Mouse (Mus musculus) ovary, postnatal 36 days (tissue): Measurements from ENCODE around the gene Fignl1.

Experiments
- DNase-seq: peaks from one replicate; pipeline ENCODE4 v3.0.0; 2022; ENCODE audit warnings: low spot score, mixed read lengths

Gene Fignl1

DNA sequence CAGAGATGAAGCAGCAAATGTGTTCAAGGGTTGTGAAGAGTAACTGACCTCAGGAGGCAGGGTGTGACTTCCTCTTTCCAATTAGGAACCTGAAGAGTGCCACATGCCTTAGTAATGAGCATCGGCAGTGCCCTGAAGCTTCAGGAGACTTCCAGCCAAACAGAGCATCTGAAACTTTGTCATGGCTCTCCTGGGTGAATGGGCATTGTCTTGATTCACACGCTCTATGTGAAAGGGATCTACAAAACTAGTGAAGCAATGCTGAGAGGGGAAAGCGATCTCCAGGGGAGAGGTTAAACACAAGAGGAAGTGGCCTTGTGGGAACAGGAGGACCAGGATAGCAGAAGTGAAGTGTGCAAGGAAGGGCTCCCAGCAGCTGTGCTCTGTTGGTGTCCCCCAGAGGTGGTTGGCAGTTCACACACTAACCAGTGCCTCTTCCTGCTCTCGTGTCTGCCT, 45.5 kb downstream of the Fignl1 start:
- DNase-seq = no peak

DNA sequence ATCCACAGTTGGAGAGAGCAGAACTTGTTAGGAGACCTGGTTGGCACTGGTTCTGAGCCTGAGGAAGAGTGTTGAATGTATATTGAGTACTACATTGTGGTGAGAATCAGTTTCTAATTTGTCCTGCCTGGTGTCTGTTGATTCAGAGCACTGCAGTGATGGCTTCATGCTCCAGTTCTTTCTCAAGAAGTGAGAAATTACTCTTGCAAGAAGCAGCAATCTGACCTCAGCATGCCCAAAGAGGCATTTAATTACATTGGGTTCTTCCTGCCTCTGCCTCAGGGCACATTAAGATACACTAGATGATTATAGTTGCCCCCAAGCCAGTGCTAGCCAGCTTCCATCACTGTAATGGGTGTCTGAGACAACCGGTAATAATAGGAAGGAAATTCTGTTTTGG, 49.9 kb downstream of the Fignl1 start:
- no peak for DNase-seq

GRCm38 (mm10) chr11:11758121-11758520, 50.6 kb downstream of the Fignl1 start:
- no peak for DNase-seq

GRCm38 (mm10) chr11:11752859-11753258, 55.9 kb downstream of the Fignl1 start:
- DNase-seq = no peak

DNA sequence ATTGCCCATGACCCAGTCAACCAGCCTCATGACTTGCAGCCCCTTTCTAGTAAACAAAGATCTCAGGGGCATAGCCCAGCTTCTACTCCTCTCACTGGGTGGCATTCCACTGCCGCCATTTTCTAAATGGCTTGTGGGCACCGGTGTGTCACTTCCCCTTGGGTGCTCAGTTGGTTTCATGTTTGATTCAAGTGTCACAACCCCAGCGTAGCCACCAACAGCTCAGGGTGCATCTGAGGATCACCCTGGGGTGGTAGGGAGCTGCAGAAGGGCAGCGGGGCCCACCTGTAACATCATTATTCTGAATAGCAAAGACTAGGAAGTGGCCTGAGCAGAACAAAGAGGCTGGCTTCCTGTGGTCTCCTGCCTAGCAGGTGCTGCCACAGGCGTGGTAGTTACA, 57.7 kb downstream of the Fignl1 start:
- no peak for DNase-seq

- DNase-seq = no peak
Measured at GRCm38 (mm10) chr11:11744222-11744621, 64.5 kb downstream of the Fignl1 start.

DNA sequence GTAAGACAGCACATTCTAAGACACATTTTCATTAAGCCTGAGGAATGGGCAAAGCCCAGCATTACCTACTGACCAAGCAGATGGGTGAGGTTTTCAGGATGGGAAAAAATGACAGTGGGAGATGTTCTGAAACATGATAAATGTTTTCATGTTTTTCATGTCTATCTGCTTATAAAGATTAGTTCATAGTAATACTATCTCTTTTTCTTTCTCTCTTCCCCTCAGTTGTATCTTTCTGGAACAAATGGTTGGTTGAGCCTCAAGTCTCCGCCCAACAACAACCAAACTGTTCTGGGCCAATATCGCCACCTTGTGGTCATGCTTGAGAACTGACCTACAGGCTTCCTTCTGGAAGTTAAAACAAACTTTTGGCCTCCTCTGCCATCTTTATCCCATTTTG, 66.1 kb downstream of the Fignl1 start:
- DNase-seq = no peak

DNA sequence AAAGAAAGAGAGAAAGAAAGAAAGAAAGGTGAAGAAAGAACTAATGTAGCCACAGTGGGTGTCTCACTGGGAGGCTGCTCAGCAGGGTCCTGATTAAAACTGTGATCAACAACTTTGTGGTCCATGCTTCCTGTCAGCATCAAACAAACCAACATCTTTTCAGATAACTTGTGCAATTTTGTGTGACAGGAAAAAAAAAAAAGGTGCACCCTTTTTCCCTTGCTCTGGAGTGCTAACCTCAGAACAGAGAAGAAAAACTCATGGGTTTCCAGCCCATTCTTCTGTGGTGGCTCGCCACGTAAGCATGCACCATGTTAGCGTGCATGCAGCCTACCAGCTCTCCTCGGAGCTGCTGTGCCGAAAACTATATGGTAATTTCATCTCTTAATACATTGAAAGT, 67.2 kb downstream of the Fignl1 start:
- no peak for DNase-seq

GRCm38 (mm10) chr11:11740603-11741002, 68.2 kb downstream of the Fignl1 start:
- DNase-seq = no peak

- no peak for DNase-seq
Measured at GRCm38 (mm10) chr11:11739054-11739453, 69.7 kb downstream of the Fignl1 start.

GRCm38 (mm10) chr11:11737562-11737961, 71.2 kb downstream of the Fignl1 start:
- no peak for DNase-seq
